18 mouse cellular contexts compared by ENCODE assay signal in genomic region chr13:5675668-5676067, GRCm38 (mm10).
DNase-seq lines count a peak whose midpoint lies in the region; ATAC-seq and TF ChIP-seq lines count a peak whose summit lies in the region.
"Had no signal": no experiment of that assay in that cellular context is flagged by ENCODE, and none has a peak within 500 bp of the region (broad histone marks: within the 10 kb centered on the region; RNA-seq: fewer than 3 reads in every experiment).

No protein-coding gene starts in this region.

- WGBS in forebrain, embryonic 12.5 days, result 22% methylated on average over 1 of the region's 1 CpGs
- whole genome bisulfite sequencing in hindbrain, embryonic 15.5 days, result 13% methylated on average over 1 of the region's 1 CpGs
- WGBS in midbrain, postnatal 0 days, result 16% methylated on average over 1 of the region's 1 CpGs
- WGBS in kidney, embryonic 16.5 days, result 72% methylated on average over 1 of the region's 1 CpGs
- WGBS in intestine, postnatal 0 days, result 80% methylated on average over 1 of the region's 1 CpGs

- no peaks in the 10 kb centered on the region for H3K9me3 ChIP-seq in forebrain, embryonic 12.5 days
- no peaks in the 10 kb centered on the region for H3K9me3 ChIP-seq in hindbrain, embryonic 15.5 days
- no peaks in the 10 kb centered on the region for H3K9me3 ChIP-seq in midbrain, postnatal 0 days (ENCODE audit: low read length)
- H3K9me3 ChIP-seq in kidney, embryonic 16.5 days (ENCODE audit: low read length), result no peaks in the 10 kb centered on the region
- no peaks in the 10 kb centered on the region for H3K9me3 ChIP-seq in intestine, postnatal 0 days (ENCODE audit: control insufficient read depth)
- H3K9me3 ChIP-seq: heart, embryonic 10.5 days; limb, embryonic 15.5 days had no signal

- no peak overlapping the region for H3K4me2 ChIP-seq in forebrain, embryonic 12.5 days
- H3K4me2 ChIP-seq in hindbrain, embryonic 15.5 days, result no peak overlapping the region
- no peak overlapping the region for H3K4me2 ChIP-seq in midbrain, postnatal 0 days (ENCODE audit: low read depth, low read length, poor library complexity, severe bottlenecking)
- H3K4me2 ChIP-seq in kidney, embryonic 16.5 days (replicated peaks; ENCODE audit: low read depth, low read length), result no peak overlapping the region
- no peak overlapping the region for H3K4me2 ChIP-seq in intestine, postnatal 0 days (replicated peaks; ENCODE audit: low read depth)
- H3K4me2 ChIP-seq: limb, embryonic 15.5 days had no signal

- no peak overlapping the region for H3K27ac ChIP-seq in forebrain, embryonic 12.5 days
- no peak overlapping the region for H3K27ac ChIP-seq in hindbrain, embryonic 15.5 days (replicated peaks)
- H3K27ac ChIP-seq in midbrain, postnatal 0 days (ENCODE audit: low read depth, low read length), result no peak overlapping the region
- no peak overlapping the region for H3K27ac ChIP-seq in kidney, embryonic 16.5 days (ENCODE audit: low read length)
- H3K27ac ChIP-seq in intestine, postnatal 0 days (ENCODE audit: low read depth, low read length), result no peak overlapping the region
- H3K27ac ChIP-seq: heart, embryonic 10.5 days; limb, embryonic 15.5 days had no signal

- DNase-seq in embryo, embryonic 10 days (ENCODE audit: low spot score), result peak; percentile 8
- DNase-seq in embryo, embryonic 9.5 days (ENCODE audit: extremely low spot score), result no peak
- peak; percentile 44 for DNase-seq in midbrain, postnatal 0 days (ENCODE audit: low spot score)
- no peak for DNase-seq in kidney, adult 11 months
- DNase-seq: cerebellum, postnatal 25 days; gastrocnemius, postnatal 10 days; kidney, postnatal 25 days; lung, adult 18-20 months; lung, postnatal 4 days; right cerebral cortex, postnatal 14 days had no signal

- H3K4me3 ChIP-seq in forebrain, embryonic 12.5 days (replicated peaks), result no peak overlapping the region
- no peak overlapping the region for H3K4me3 ChIP-seq in hindbrain, embryonic 15.5 days
- H3K4me3 ChIP-seq in midbrain, postnatal 0 days (ENCODE audit: low read depth, low read length), result no peak overlapping the region
- H3K4me3 ChIP-seq in kidney, embryonic 16.5 days (ENCODE audit: low read length), result no peak overlapping the region
- H3K4me3 ChIP-seq in intestine, postnatal 0 days (ENCODE audit: low read depth, low read length), result no peak overlapping the region
- H3K4me3 ChIP-seq: heart, embryonic 10.5 days; limb, embryonic 15.5 days; myocyte had no signal

- no peak for TF ChIP-seq CTCF in midbrain, postnatal 0 days (IDR thresholded peaks at IDR 0.05)
- TF ChIP-seq CTCF in intestine, postnatal 0 days (IDR thresholded peaks at IDR 0.05; ENCODE audit: low read depth), result no peak

- no peaks in the 10 kb centered on the region for H3K36me3 ChIP-seq in forebrain, embryonic 12.5 days (replicated peaks)
- no peaks in the 10 kb centered on the region for H3K36me3 ChIP-seq in hindbrain, embryonic 15.5 days
- no peaks in the 10 kb centered on the region for H3K36me3 ChIP-seq in midbrain, postnatal 0 days (ENCODE audit: insufficient read depth, low read length)
- H3K36me3 ChIP-seq in kidney, embryonic 16.5 days (ENCODE audit: insufficient read depth, low read length), result no peaks in the 10 kb centered on the region
- no peaks in the 10 kb centered on the region for H3K36me3 ChIP-seq in intestine, postnatal 0 days (ENCODE audit: control insufficient read depth, insufficient read depth)
- H3K36me3 ChIP-seq: heart, embryonic 10.5 days; limb, embryonic 15.5 days had no signal

- 0 out of 2 replicates have a peak, but pooled peaks cover 3% of the 10 kb centered on the region for H3K4me1 ChIP-seq in forebrain, embryonic 12.5 days
- no peaks in the 10 kb centered on the region for H3K4me1 ChIP-seq in hindbrain, embryonic 15.5 days (replicated peaks)
- H3K4me1 ChIP-seq in midbrain, postnatal 0 days (ENCODE audit: insufficient read depth, low read length), result no peaks in the 10 kb centered on the region
- no peaks in the 10 kb centered on the region for H3K4me1 ChIP-seq in kidney, embryonic 16.5 days (ENCODE audit: insufficient read depth, low read length)
- H3K4me1 ChIP-seq in intestine, postnatal 0 days (replicated peaks; ENCODE audit: control insufficient read depth, insufficient read depth, low read length), result no peaks in the 10 kb centered on the region
- H3K4me1 ChIP-seq: heart, embryonic 10.5 days; limb, embryonic 15.5 days had no signal

- H3K27me3 ChIP-seq in forebrain, embryonic 12.5 days, result no peaks in the 10 kb centered on the region
- no peaks in the 10 kb centered on the region for H3K27me3 ChIP-seq in hindbrain, embryonic 15.5 days
- no peaks in the 10 kb centered on the region for H3K27me3 ChIP-seq in midbrain, postnatal 0 days (ENCODE audit: insufficient read depth, low read length)
- H3K27me3 ChIP-seq in kidney, embryonic 16.5 days (ENCODE audit: insufficient read depth, low read length), result no peaks in the 10 kb centered on the region
- H3K27me3 ChIP-seq in intestine, postnatal 0 days (replicated peaks; ENCODE audit: control insufficient read depth, insufficient read depth, low read length), result no peaks in the 10 kb centered on the region
- H3K27me3 ChIP-seq: limb, embryonic 15.5 days had no signal

- ATAC-seq in forebrain, embryonic 12.5 days (ENCODE audit: low FRiP score), result peak; percentile 83
- peak; percentile 34; the same call in 1 of the 2 replicates for ATAC-seq in hindbrain, embryonic 15.5 days (ENCODE audit: low FRiP score, low read depth)
- ATAC-seq in midbrain, postnatal 0 days (ENCODE audit: low FRiP score), result peak; percentile 58; the same call in 1 of the 2 replicates
- ATAC-seq in kidney, embryonic 16.5 days (ENCODE audit: low FRiP score, low TSS enrichment), result no peak
- no peak for ATAC-seq in intestine, postnatal 0 days
- ATAC-seq: intestine, embryonic 16.5 days had no signal

- H3K9ac ChIP-seq in forebrain, embryonic 12.5 days, result no peak overlapping the region
- no peak overlapping the region for H3K9ac ChIP-seq in hindbrain, embryonic 15.5 days
- H3K9ac ChIP-seq in midbrain, postnatal 0 days (replicated peaks; ENCODE audit: low read length, poor library complexity, severe bottlenecking), result no peak overlapping the region
- no peak overlapping the region for H3K9ac ChIP-seq in kidney, embryonic 16.5 days (replicated peaks; ENCODE audit: low read length)
- H3K9ac ChIP-seq in intestine, postnatal 0 days (ENCODE audit: low read depth, low read length), result no peak overlapping the region
- H3K9ac ChIP-seq: limb, embryonic 15.5 days had no signal

Comparison
In these comparisons a context has a peak if more than half of its experiments do, and no peak if none do; other contexts are left out.
1. DNase-seq: peak in embryo, embryonic 10 days (single experiment) and midbrain, postnatal 0 days (single experiment); none in embryo, embryonic 9.5 days (single experiment) and kidney, adult 11 months (single experiment).
2. ATAC-seq: peak in forebrain, embryonic 12.5 days (single experiment), hindbrain, embryonic 15.5 days (single experiment) and midbrain, postnatal 0 days (single experiment); none in kidney, embryonic 16.5 days (single experiment) and intestine, postnatal 0 days (single experiment).